29 mouse cellular contexts compared by ENCODE assay signal in the genomic region with DNA sequence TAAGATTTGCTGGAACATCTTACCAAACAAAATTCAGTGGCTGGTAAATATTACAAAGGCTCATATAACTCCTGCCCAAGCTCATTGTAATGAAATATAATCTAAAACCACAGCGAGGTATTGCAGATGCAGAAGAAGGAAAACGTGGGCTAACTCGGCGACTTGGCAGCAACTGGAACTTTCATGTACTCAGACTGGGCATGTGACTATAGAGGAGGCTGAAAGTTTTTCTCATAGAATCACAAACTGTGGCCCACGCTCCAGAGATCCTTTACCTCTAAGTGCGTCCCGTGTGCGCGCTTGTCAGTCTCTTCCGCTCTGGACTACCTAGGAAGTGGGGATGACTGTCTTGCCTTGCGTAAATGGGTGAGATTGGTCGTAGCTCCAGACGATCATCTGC. TPM values are rescaled to one million over a fixed set of nuclear protein-coding genes. Genes with fewer than 3 reads are reported as not detected.
DNase-seq lines count a peak whose midpoint lies in the region; ATAC-seq and TF ChIP-seq lines count a peak whose summit lies in the region.
"Had no signal": no experiment of that assay in that cellular context is flagged by ENCODE, and none has a peak within 500 bp of the region (broad histone marks: within the 10 kb centered on the region; RNA-seq: fewer than 3 reads in every experiment).

No protein-coding gene starts in this region.

- no peaks in the 10 kb centered on the region for H3K27me3 ChIP-seq in forebrain, embryonic 13.5 days
- H3K27me3 ChIP-seq in intestine, embryonic 16.5 days (replicated peaks; ENCODE audit: control insufficient read depth, insufficient read depth, low read length): no peaks in the 10 kb centered on the region
- H3K27me3 ChIP-seq: heart, embryonic 12.5 days; heart, embryonic 15.5 days; hindbrain, embryonic 13.5 days; Patski had no signal

- in situ Hi-C loops in ES-E14 (cut with MboI; ENCODE audit: low sequenced_read_pairs in 2 of 2, unreplicated experiment in 2 of 2): no loop called here

- no peaks in the 10 kb centered on the region for H3K9me3 ChIP-seq in ES-E14 (ENCODE audit: control insufficient read depth, insufficient read depth, low read depth, low read length)
- no peaks in the 10 kb centered on the region for H3K9me3 ChIP-seq in forebrain, embryonic 13.5 days (replicated peaks)
- no peaks in the 10 kb centered on the region for H3K9me3 ChIP-seq in intestine, embryonic 16.5 days (ENCODE audit: control insufficient read depth, low read length)
- H3K9me3 ChIP-seq: forebrain, embryonic 10.5 days; G1E; heart, embryonic 12.5 days; heart, embryonic 15.5 days; hindbrain, embryonic 10.5 days; hindbrain, embryonic 13.5 days had no signal

- H3K27ac ChIP-seq in ES-E14 (ENCODE audit: insufficient read depth, low read depth, low read length, poor library complexity, severe bottlenecking): peak overlapping the region; percentile 70; the same call in 1 of the 2 replicates
- H3K27ac ChIP-seq in forebrain, embryonic 13.5 days: no peak overlapping the region
- no peak overlapping the region for H3K27ac ChIP-seq in intestine, embryonic 16.5 days (ENCODE audit: low read length)
- H3K27ac ChIP-seq: forebrain, embryonic 10.5 days; heart, embryonic 15.5 days; hindbrain, embryonic 10.5 days; hindbrain, embryonic 13.5 days had no signal

- H3K9ac ChIP-seq in ES-E14 (ENCODE audit: insufficient read depth, low read depth, low read length, poor library complexity, severe bottlenecking): peak overlapping the region; percentile 46; the same call in 1 of the 2 replicates
- no peak overlapping the region for H3K9ac ChIP-seq in forebrain, embryonic 13.5 days
- H3K9ac ChIP-seq in intestine, embryonic 16.5 days (ENCODE audit: low read depth, low read length): no peak overlapping the region
- H3K9ac ChIP-seq: forebrain, postnatal 0 days; heart, embryonic 12.5 days; heart, embryonic 15.5 days; hindbrain, embryonic 13.5 days had no signal

- peak; percentile 25 to 48 for DNase-seq in left cerebral cortex, adult 18-20 months (ENCODE audit: low spot score in 2 of 2)
- DNase-seq in left cerebral cortex, postnatal 10 days (ENCODE audit: extremely low spot score in 1 of 2, low spot score in 2 of 2): no peak
- DNase-seq in right cerebral cortex, adult 18-20 months: peak; percentile 58
- DNase-seq in right cerebral cortex, postnatal 4 days: no peak
- DNase-seq in ES-E14 (ENCODE audit: low read depth, low spot score): no peak
- DNase-seq in brain, adult 2 months (ENCODE audit: low read depth, low spot score): peak; percentile 65
- DNase-seq: adrenal gland, adult 2 months; adrenal gland, postnatal 14 days; cerebellum, adult 11-12 months; cerebellum, adult 9-10 months; cerebellum, postnatal 14 days; forebrain, postnatal 0 days; gastrocnemius, postnatal 10 days; gastrocnemius, postnatal 36 days; heart, postnatal 10 days; heart, postnatal 36 days had no signal

- ATAC-seq in forebrain, embryonic 13.5 days: no peak
- ATAC-seq in intestine, embryonic 16.5 days: no peak
- ATAC-seq: CD4-positive, CD25-positive, alpha-beta regulatory T cell, adult 4 months; forebrain, embryonic 14.5 days; forebrain, postnatal 0 days; hindbrain, embryonic 16.5 days; Patski had no signal

- H3K4me3 ChIP-seq in ES-E14 (ENCODE audit: insufficient read depth in 1 of 2, low read depth in 1 of 2, low read length in 2 of 2, poor library complexity in 1 of 2, severe bottlenecking in 1 of 2): no peak overlapping the region
- no peak overlapping the region for H3K4me3 ChIP-seq in forebrain, embryonic 13.5 days
- H3K4me3 ChIP-seq in intestine, embryonic 16.5 days (ENCODE audit: low read length): no peak overlapping the region
- H3K4me3 ChIP-seq: forebrain, embryonic 10.5 days; heart, embryonic 12.5 days; heart, embryonic 15.5 days; hindbrain, embryonic 10.5 days; hindbrain, embryonic 13.5 days had no signal

- WGBS in forebrain, embryonic 13.5 days: 94% methylated on average over 13 of the region's 13 CpGs
- 95% methylated on average over 13 of the region's 13 CpGs for WGBS in intestine, embryonic 16.5 days

- intact Hi-C loops in left cerebral cortex, postnatal 10 days (cut with DNase I): no loop called here

- H3K36me3 ChIP-seq in ES-E14 (ENCODE audit: control insufficient read depth, insufficient read depth, low read length, poor library complexity, severe bottlenecking): no peaks in the 10 kb centered on the region
- no peaks in the 10 kb centered on the region for H3K36me3 ChIP-seq in forebrain, embryonic 13.5 days (ENCODE audit: poor library complexity, severe bottlenecking)
- no peaks in the 10 kb centered on the region for H3K36me3 ChIP-seq in intestine, embryonic 16.5 days (ENCODE audit: control insufficient read depth, insufficient read depth, low read length)
- H3K36me3 ChIP-seq: forebrain, embryonic 10.5 days; G1E; heart, embryonic 12.5 days; heart, embryonic 15.5 days; hindbrain, embryonic 10.5 days; hindbrain, embryonic 13.5 days had no signal

- no peak overlapping the region for H3K4me2 ChIP-seq in forebrain, embryonic 13.5 days
- no peak overlapping the region for H3K4me2 ChIP-seq in intestine, embryonic 16.5 days (ENCODE audit: low read depth, low read length)
- H3K4me2 ChIP-seq: heart, embryonic 12.5 days; heart, embryonic 15.5 days; hindbrain, embryonic 13.5 days had no signal

- peaks cover 14 to 19% of the 10 kb centered on the region in 2 experiments for H3K4me1 ChIP-seq in ES-E14 (ENCODE audit: control insufficient read depth in 2 of 2, insufficient read depth in 2 of 2, low read length in 2 of 2, poor library complexity in 1 of 2)
- no peaks in the 10 kb centered on the region for H3K4me1 ChIP-seq in forebrain, embryonic 13.5 days
- H3K4me1 ChIP-seq in intestine, embryonic 16.5 days (ENCODE audit: control insufficient read depth, insufficient read depth, low read length): no peaks in the 10 kb centered on the region
- H3K4me1 ChIP-seq: forebrain, embryonic 10.5 days; heart, embryonic 12.5 days; heart, embryonic 15.5 days; hindbrain, embryonic 10.5 days had no signal

TF ChIP-seq in ES-E14, 5 proteins besides CTCF, POLR2A, EP300 and RAD21:
- no peak for TF ChIP-seq ZC3H11A (IDR thresholded peaks at IDR 0.05; ENCODE audit: borderline replicate concordance, low read depth, low read length)

RNA-seq across cellular contexts. Expression of gene Pawr, which starts 41.9 kb away (rescaled TPM):
- total RNA-seq in left cerebral cortex, adult 18-20 months (2021): 1 to 10 TPM; 3.7 to 3.8 TPM
- total RNA-seq in left cerebral cortex, postnatal 10 days (2021): 1 to 10 TPM; 1.8 to 2.5 TPM
- total RNA-seq in ES-E14 (2012; rRNA removed): 33.5 and 36.4 TPM in 2 replicates
- polyA plus RNA-seq in forebrain, embryonic 13.5 days (2015; fragmentation: Nextera tagmentation; extraction: Ambion mirVana): 4.3 and 4.7 TPM in 2 replicates
- polyA plus RNA-seq in intestine, embryonic 16.5 days (2015; fragmentation: Nextera tagmentation; extraction: Ambion mirVana): 4.5 and 7.6 TPM in 2 replicates
- total RNA-seq: granulocyte monocyte progenitor cell, adult 5-6 weeks had no signal
- polyA plus RNA-seq: CD4-positive, CD25-positive, alpha-beta regulatory T cell, adult 4 months had no signal

Comparison
In these comparisons a context has a peak if more than half of its experiments do, and no peak if none do; other contexts are left out.
1. DNase-seq: peak in left cerebral cortex, adult 18-20 months (2 of 2), right cerebral cortex, adult 18-20 months (single experiment) and brain, adult 2 months (single experiment); none in left cerebral cortex, postnatal 10 days (0 of 2), right cerebral cortex, postnatal 4 days (single experiment) and ES-E14 (single experiment).